Mouse (Mus musculus): ENCODE measurements around the gene Stkld1.
"Not testable (repeated sequence)": the region's sequence is repeated elsewhere in the genome, so short reads cannot be mapped to it uniquely, and the experiment has no call there.

The Stkld1 gene

GRCm38 (mm10) chr2:26933304-26934055, at the start of gene Stkld1, which contains the start of gene Surf4:
Stkld1 (plus strand) TSS chr2:26934047.
Surf4 (minus strand) TSS chr2:26933928.
- DNase-seq (ENCODE audit: low spot score), result peak; percentile 94

DNA sequence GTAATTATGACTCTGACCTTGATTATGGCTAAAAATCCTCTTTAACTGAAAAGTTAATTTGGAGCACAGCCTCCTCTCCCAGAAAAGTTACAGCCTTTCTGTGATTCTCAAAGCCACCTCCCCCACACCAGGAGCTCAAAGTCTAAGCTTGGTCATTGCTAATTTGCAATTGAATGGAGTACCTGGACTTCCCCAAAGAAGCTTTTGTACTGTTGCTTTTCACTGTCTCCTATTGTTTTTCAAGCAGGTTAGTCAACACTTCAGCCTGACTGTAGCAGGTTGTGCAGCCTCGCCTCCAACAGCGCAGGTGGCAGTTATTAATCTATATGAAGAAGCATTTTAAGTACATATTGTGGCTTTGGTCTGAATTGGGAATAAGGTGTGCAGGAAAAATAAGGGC, 48.3 kb upstream of the Stkld1 start:
- DNase-seq (ENCODE audit: low spot score), result not testable (repeated sequence)

GRCm38 (mm10) chr2:26886170-26886569, 47.7 kb upstream of the Stkld1 start:
- not testable (repeated sequence) for DNase-seq (ENCODE audit: low spot score)

DNA sequence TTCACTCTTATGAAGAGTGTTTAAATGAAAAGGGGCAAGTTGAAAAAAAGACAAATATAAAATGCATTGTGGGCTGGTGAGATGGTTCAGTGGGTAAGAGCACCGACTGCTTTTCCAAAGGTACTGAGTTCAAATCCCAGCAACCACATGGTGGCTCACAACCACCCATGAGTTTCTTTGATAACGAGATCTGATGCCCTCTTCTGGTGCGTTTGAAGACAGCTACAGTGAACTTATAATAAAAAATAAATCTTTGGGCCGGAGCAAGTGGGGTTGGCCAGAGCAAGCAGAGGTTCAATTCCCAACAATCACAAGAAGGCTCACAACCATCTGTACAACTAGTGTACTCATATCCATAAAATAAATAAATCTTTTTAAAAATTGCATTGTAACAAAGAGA, 37.9 kb upstream of the Stkld1 start:
- no peak for DNase-seq (ENCODE audit: low spot score)

DNA sequence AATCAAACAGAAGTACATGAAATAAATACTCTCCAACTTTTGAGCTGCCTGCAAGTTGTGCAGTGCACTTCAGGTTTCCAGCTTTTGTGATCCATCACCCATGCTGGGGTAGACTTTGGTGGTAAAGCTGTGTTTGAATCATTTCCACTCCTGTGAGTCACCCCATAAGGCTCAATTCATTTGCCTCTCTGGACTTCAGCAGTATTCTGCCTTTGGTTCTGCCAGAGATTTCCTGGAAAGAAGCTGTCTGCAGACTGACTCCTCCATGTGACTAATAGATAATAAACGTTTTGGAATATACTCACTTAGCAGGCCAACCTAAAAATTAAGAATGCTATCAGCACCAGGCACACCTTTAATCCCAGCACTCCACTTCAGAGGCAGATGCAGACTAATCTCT, 33.1 kb upstream of the Stkld1 start:
- no peak for DNase-seq (ENCODE audit: low spot score)

DNA sequence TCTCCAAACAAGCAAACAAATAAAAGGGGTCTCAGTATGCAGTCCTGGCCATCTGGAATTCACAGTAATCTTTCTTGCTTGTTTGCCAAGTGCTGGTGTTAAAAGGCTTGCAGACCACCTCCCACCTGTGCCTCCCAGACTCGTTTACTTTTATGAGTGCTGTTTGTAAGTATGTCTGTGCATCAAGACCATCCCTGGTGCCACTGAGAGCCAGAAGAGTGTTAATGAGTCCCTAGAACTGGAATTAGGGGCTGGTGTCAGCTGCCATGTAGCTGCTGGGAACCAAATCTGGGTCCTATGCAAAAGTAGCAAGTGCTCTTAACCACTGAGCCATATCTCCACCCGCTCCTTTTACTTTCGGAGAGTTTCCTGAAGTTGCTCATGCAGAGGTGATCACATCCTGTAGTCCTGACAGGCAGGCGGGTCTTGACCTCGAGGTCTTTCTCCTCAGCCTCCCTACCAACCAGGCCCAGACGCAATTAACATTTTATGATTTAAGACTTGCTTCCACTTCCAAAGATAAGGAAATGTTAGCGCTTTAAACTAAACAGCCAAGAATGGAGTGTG, 31.9 kb upstream of the Stkld1 start:
- no peak for DNase-seq (ENCODE audit: low spot score)

- DNase-seq (ENCODE audit: low spot score), result peak; percentile 95
Measured at GRCm38 (mm10) chr2:26902467-26903220, 31.2 kb upstream of the Stkld1 start, which contains the start of gene Surf6. Surf6 (minus strand) TSS chr2:26902879.

- no peak for DNase-seq (ENCODE audit: low spot score)
Measured at GRCm38 (mm10) chr2:26903311-26903710, 30.5 kb upstream of the Stkld1 start.

DNA sequence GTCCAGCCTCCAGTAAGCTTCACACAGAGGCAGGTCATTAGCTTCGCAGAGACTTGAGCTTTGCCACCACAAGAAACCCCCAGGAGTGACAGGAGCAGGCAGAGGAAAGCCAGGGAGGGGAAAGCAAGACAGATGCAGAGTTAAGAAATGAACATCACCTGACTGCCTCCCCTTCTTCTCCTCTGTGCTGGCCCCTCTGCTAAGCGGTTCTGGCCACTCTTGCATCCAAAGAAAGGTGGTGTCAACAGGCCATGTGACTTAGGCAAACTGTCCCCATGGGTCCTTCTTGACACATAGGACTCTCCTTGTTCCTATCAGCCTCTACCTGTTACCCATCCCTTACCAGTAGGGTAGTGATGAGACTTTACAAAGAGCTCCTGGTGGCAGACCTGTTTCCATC, 27.9 kb upstream of the Stkld1 start:
- DNase-seq (ENCODE audit: low spot score), result no peak

- DNase-seq (ENCODE audit: low spot score), result no peak
Measured at GRCm38 (mm10) chr2:26906431-26906830, 27.4 kb upstream of the Stkld1 start.

- DNase-seq (ENCODE audit: low spot score), result no peak
Measured at GRCm38 (mm10) chr2:26907109-26907508, 26.7 kb upstream of the Stkld1 start.

DNA sequence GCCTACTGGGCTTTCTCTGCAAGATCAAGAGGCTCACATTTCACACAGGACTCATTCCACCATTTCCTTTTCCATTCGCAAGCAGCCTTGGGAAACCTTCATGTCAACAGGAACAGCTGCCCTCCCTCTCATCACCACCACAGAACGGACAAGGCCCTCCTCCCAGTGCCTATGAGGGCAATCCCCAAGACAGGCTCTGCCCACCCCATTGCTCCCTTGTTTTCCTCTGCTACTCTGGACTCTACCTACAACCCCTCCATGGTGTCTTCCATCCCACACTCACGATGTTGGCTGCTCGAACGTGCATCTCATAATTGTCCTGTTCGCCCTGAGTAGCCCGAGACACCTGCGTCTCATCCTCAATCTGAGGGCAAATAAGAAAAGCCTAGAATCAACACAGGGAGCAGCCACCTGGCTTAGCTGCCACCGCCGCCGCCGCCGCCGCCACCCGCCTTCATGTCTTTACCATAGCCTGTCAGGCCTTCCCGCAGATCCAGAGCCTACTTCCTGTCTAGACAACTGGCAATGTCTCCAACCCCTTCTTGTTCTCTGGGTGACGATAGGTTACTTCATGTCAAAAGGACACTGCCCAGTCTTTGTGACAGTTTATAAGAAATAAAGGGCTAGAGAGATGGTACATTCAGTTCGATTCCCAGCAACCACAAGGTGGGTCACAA, 25.0 kb upstream of the Stkld1 start:
- no peak for DNase-seq (ENCODE audit: low spot score)

GRCm38 (mm10) chr2:26909387-26909784, 24.5 kb upstream of the Stkld1 start:
- no peak for DNase-seq (ENCODE audit: low spot score)

- peak; percentile 98 for DNase-seq (ENCODE audit: low spot score)
Measured at GRCm38 (mm10) chr2:26910124-26910993, 23.5 kb upstream of the Stkld1 start, which contains the start of the genes Med22 and Rpl7a. Med22 (minus strand) TSS chr2:26910677. Rpl7a (plus strand) TSS chr2:26910764.

DNA sequence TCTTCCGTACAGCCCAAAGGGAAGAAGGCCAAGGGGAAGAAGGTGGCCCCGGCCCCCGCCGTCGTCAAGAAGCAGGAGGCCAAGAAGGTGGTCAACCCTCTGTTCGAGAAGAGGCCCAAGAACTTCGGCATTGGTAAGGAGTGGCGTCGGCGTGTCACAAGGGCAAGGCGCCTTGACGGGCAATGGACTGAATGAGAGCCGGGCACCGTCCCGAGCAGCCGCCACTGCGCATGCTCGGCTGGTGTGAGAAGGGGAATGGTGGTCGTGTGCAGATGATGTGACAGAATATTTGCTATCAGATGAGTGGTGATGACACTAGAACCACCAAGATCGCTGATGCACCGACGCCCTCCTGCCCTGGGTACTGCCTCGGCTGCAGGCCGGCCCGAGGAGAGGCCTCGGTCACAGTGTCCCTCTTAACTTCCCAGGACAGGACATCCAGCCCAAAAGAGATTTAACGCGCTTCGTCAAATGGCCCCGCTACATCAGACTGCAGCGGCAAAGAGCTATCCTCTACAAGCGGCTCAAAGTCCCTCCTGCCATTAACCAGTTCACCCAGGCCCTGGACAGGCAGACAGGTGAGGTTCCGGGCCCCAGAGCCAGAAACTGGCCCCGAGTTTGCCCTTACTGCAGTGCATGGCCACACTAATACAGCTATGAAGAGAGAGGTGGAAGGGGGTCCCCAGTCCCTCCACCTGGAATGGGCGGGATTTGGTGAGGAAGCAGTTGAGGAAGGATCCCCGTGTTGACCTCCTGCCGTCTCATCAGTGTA, 22.7 kb upstream of the Stkld1 start:
- no peak for DNase-seq (ENCODE audit: low spot score)

DNA sequence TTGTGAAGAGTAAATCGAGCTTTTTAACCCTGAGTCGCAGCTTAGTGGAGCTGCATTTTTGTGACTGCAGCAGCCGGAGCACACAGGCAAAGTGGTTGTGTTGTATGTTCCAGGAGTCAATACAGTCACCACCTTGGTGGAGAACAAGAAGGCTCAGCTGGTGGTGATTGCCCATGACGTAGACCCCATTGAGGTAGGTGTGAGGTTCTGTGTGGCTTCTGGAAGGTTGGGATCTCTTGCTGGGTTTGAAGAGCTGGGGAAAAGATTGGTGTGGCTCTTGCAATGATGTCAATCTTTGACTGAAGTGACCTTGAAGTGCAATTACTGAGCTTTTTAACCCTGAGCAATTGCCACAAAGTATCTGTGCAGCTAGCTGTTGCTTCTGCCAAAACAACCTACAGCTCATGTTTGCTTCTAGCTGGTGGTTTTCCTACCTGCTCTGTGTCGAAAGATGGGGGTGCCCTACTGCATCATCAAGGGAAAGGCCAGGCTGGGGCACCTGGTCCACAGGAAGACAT, 21.5 kb upstream of the Stkld1 start:
- no peak for DNase-seq (ENCODE audit: low spot score)

DNA sequence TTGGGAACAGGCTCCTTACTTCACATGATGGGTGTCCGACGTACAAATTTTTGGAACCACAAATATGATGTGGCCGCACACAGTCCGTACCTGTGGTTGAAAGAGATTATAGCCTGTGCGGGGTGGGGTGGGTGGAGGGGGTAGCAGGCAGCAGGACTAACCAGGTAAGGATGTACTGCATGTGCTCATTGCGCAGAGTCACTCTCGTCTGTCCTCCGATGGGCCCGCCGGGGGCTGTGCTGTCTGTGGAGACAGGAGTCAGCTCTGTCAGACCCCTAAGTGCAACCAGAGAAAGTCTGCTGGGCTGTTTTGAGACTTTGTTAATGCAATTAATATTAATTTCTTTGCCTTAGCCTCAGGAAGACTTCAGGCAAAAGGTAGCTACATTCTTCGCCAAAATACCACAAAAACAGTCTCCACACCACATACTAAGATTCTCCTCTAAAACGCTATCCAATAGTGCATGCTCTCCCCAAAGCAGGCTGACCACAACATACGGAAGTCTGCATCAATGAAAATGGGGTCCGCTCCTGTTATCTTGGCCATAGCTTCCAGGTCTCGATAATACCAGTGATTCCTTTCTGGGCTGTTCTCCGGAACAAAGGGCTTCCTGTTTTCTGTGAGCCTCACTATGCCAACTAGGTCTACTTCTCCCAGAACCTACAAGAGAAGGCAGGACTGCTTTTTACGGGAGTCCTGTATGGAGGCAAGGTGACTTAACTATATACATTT, 20.3 kb upstream of the Stkld1 start:
- DNase-seq (ENCODE audit: low spot score), result no peak

DNA sequence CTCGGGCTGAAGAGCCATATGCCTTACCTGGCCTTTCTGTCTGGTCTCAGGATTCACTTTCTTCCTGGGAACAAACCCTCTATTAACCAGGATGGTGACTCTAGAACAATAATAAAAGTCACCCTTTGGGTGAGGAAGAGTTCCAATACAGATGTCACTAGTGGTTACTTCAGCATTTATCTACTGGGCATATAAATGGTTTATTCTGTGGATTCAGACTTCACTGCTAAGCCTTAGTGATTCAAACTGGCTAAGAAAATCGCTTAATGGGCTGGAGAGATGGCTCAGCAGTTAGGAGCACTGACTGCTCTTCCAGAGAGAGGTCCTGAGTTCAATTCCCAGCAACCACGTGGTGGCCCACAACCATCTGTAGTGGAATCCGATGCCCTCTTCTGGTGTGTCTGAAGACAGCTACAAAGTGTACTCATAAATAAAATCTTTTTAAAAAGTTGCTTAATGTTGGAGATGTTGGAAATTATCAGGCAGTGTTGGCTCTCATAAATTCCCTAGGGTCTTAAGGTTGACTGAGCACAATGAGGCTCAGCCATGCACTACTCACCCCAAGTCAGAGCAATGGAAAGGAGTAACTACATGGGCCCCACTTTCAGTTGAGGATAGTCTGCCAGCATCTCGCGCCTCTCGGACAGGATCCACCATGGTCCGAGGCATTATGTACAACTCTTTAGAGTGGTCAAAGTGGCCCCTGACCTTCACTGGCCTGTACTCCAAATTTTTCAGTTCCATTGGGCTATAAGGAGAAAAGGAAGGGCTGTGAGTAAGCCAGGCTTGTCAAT, 19.5 kb upstream of the Stkld1 start:
- no peak for DNase-seq (ENCODE audit: low spot score)

Data from ovary, adult 18-20 months (tissue).